Mouse (Mus musculus) bone marrow, adult 2 months (tissue): ENCODE measurements around the gene Clstn1.

Experiments
- CTCF ChIP-seq: fragments of 200-500 bp; IDR thresholded peaks from 2 replicates; pipeline ENCODE4 v1.5.1; 2011; ENCODE audit warnings: low read length, control low read depth; ENCODE audit not compliant: control insufficient read depth, insufficient read depth
- POLR2A ChIP-seq: fragments of 200-500 bp; IDR thresholded peaks from 2 replicates; pipeline ENCODE4 v1.6.1; 2011; ENCODE audit warnings: low read depth, mild to moderate bottlenecking, control low read depth, low read length, borderline replicate concordance; ENCODE audit not compliant: control insufficient read depth

DNA sequence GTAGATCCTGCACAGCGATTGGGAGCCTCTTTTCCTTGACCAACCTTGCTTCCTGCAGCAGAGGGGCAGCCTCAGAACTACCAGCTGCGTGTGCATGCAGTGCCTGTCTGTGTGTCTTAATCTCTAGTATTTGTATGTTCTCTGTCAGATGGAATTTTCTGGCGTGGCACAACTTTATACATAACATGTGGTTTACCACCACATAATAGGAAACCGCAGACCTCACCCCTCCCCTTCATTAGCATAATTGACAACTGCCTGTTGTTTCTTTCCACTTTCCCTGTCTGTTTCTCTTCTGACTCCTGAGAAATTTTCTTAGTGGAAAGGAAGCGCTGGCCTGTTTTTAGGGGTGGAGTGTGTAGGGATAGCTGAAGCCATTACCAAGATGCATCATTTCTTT, 44.3 kb upstream of the Clstn1 start:
- TF ChIP-seq POLR2A (no peak), CTCF (no peak)
